Mouse (Mus musculus) neural tube, embryonic 12.5 days (tissue): ENCODE results near the gene Adora2b. TPM values are rescaled to one million over a fixed set of nuclear protein-coding genes. Genes with fewer than 3 reads are reported as not detected.

Experiments used
- ATAC-seq: fragments of 200-750 bp; cut with Nextera tagmentation; 2 replicates; pipeline ENCODE4 v1.8.0; 2017; ENCODE audit warnings: low read depth, mild to moderate bottlenecking, moderate TSS enrichment, moderate library complexity; ENCODE audit not compliant: low FRiP score
- H3K27ac ChIP-seq: fragments of 300-500 bp; sonication (generic); 2 replicates; pipeline ENCODE4 v1.5.1; 2016
- H3K27me3 ChIP-seq: fragments of 300-500 bp; sonication (generic); replicated peaks from 2 replicates; pipeline ENCODE4 v1.6.1; 2016; ENCODE audit warnings: mild to moderate bottlenecking
- H3K36me3 ChIP-seq: fragments of 300-500 bp; sonication (generic); 2 replicates; pipeline ENCODE4 v1.6.1; 2016; ENCODE audit warnings: mild to moderate bottlenecking
- H3K4me1 ChIP-seq: fragments of 300-500 bp; sonication (generic); 2 replicates; pipeline ENCODE4 v1.6.1; 2016
- H3K4me2 ChIP-seq: fragments of 300-500 bp; sonication (generic); replicated peaks from 2 replicates; pipeline ENCODE4 v1.6.1; 2016; ENCODE audit warnings: mild to moderate bottlenecking
- H3K4me3 ChIP-seq: fragments of 300-500 bp; sonication (generic); 2 replicates; pipeline ENCODE4 v1.5.1; 2016
- H3K9ac ChIP-seq: fragments of 300-500 bp; sonication (generic); 2 replicates; pipeline ENCODE4 v1.6.1; 2016; ENCODE audit warnings: mild to moderate bottlenecking
- H3K9me3 ChIP-seq: fragments of 300-500 bp; sonication (generic); 2 replicates; pipeline ENCODE4 v1.6.1; 2016; ENCODE audit warnings: mild to moderate bottlenecking
- WGBS: fragments of 180-500 bp; shearing (Covaris S2); methylation state at CpG from one replicate; pipeline ENCODE4 v1.1.7; 2016; 5-methylcytosine and 5-hydroxymethylcytosine counted together
- polyA plus RNA-seq: library from polyadenylated mRNA; unstranded; fragments of >200 nt; fragmentation: Nextera tagmentation; extraction: Ambion mirVana; gene quantifications from 2 replicates; pipeline ENCODE4 v1.2.1, GENCODE M21; 2016

The Adora2b gene
- polyA plus RNA-seq, 1 experiment from 2014 or later: 5.8 TPM

- Histone ChIP-seq H3K9me3 (no peaks in the 10 kb centered on the region), H3K27ac (no peak overlapping the region), H3K4me2 (no peak overlapping the region), H3K4me1 (no peaks in the 10 kb centered on the region), H3K36me3 (peaks cover 1% of the 10 kb centered on the region; the same call in 1 of the 2 replicates), H3K4me3 (no peak overlapping the region), H3K27me3 (no peaks in the 10 kb centered on the region), H3K9ac (no peak overlapping the region)
- 85% methylated on average over 4 of the region's 4 CpGs for WGBS
- no peak for ATAC-seq
Measured at GRCm38 (mm10) chr11:62224797-62225196, 24.0 kb upstream of the Adora2b start.

GRCm38 (mm10) chr11:62240631-62241261 is 8.0 kb upstream of the Adora2b start:
- Histone ChIP-seq H3K27ac (no peak overlapping the region), H3K4me1 (no peaks in the 10 kb centered on the region), H3K9ac (no peak overlapping the region), H3K4me2 (no peak overlapping the region), H3K36me3 (no peaks in the 10 kb centered on the region), H3K4me3 (no peak overlapping the region), H3K9me3 (no peaks in the 10 kb centered on the region), H3K27me3 (no peaks in the 10 kb centered on the region)
- WGBS: 83% methylated on average over 12 of the region's 12 CpGs
- ATAC-seq: no peak

- Histone ChIP-seq H3K4me2 (no peak overlapping the region), H3K4me1 (peaks cover 4% of the 10 kb centered on the region), H3K9ac (no peak overlapping the region), H3K9me3 (no peaks in the 10 kb centered on the region), H3K27ac (no peak overlapping the region), H3K36me3 (no peaks in the 10 kb centered on the region), H3K27me3 (peaks cover 3% of the 10 kb centered on the region; the same call in 1 of the 2 replicates), H3K4me3 (no peak overlapping the region)
- no peak for ATAC-seq
- WGBS: 91% methylated on average over 8 of the region's 8 CpGs
Measured at GRCm38 (mm10) chr11:62243871-62244270, 4.9 kb upstream of the Adora2b start.

- no peak for ATAC-seq
- peaks cover 7% of the 10 kb centered on the region for H3K4me1 ChIP-seq
- no peaks in the 10 kb centered on the region for H3K9me3 ChIP-seq
- no peaks in the 10 kb centered on the region for H3K36me3 ChIP-seq
- peaks cover 9% of the 10 kb centered on the region; the same call in 1 of the 2 replicates for H3K27me3 ChIP-seq
- no peak overlapping the region for H3K27ac ChIP-seq
- 92% methylated on average over 4 of the region's 4 CpGs for WGBS
- H3K4me3 ChIP-seq: no peak overlapping the region
- H3K9ac ChIP-seq: no peak overlapping the region
- no peak overlapping the region for H3K4me2 ChIP-seq
Measured at GRCm38 (mm10) chr11:62244471-62244870, 4.3 kb upstream of the Adora2b start.

GRCm38 (mm10) chr11:62247759-62248400 is 904 bp upstream of the Adora2b start:
- 42% methylated on average over 18 of the region's 18 CpGs for WGBS
- ATAC-seq: no peak
- peak overlapping the region; percentile 99 for H3K4me2 ChIP-seq
- no peaks in the 10 kb centered on the region for H3K9me3 ChIP-seq
- H3K4me1 ChIP-seq: peaks cover 15% of the 10 kb centered on the region
- H3K4me3 ChIP-seq: peak overlapping the region; percentile 57
- peak overlapping the region; percentile 47 for H3K9ac ChIP-seq
- H3K36me3 ChIP-seq: no peaks in the 10 kb centered on the region
- peaks cover 25% of the 10 kb centered on the region for H3K27me3 ChIP-seq
- H3K27ac ChIP-seq: no peak overlapping the region

- H3K4me3 ChIP-seq: peak overlapping the region; percentile 57
- peaks cover 25% of the 10 kb centered on the region for H3K27me3 ChIP-seq
- peaks cover 15% of the 10 kb centered on the region for H3K4me1 ChIP-seq
- no peaks in the 10 kb centered on the region for H3K9me3 ChIP-seq
- H3K9ac ChIP-seq: peak overlapping the region; percentile 47
- no peaks in the 10 kb centered on the region for H3K36me3 ChIP-seq
- H3K27ac ChIP-seq: no peak overlapping the region
- peak overlapping the region; percentile 99 for H3K4me2 ChIP-seq
- WGBS: 2% methylated on average over 35 of the region's 35 CpGs
- peak; percentile 35; the same call in 1 of the 2 replicates for ATAC-seq
Measured at GRCm38 (mm10) chr11:62249266-62250037, 668 bp downstream of the Adora2b start.

- no peak for ATAC-seq
- H3K4me3 ChIP-seq: no peak overlapping the region
- H3K4me2 ChIP-seq: peak overlapping the region; percentile 99
- peaks cover 25% of the 10 kb centered on the region for H3K27me3 ChIP-seq
- peaks cover 15% of the 10 kb centered on the region for H3K4me1 ChIP-seq
- H3K27ac ChIP-seq: no peak overlapping the region
- no peaks in the 10 kb centered on the region for H3K9me3 ChIP-seq
- H3K36me3 ChIP-seq: no peaks in the 10 kb centered on the region
- 73% methylated on average over 11 of the region's 11 CpGs for WGBS
- H3K9ac ChIP-seq: no peak overlapping the region
Measured at GRCm38 (mm10) chr11:62251047-62251446, 2.3 kb downstream of the Adora2b start.

- H3K4me2 ChIP-seq: no peak overlapping the region
- no peak overlapping the region for H3K9ac ChIP-seq
- no peak for ATAC-seq
- peaks cover 22% of the 10 kb centered on the region for H3K27me3 ChIP-seq
- H3K36me3 ChIP-seq: no peaks in the 10 kb centered on the region
- no peak overlapping the region for H3K27ac ChIP-seq
- 76% methylated on average over 5 of the region's 5 CpGs for WGBS
- H3K9me3 ChIP-seq: no peaks in the 10 kb centered on the region
- no peak overlapping the region for H3K4me3 ChIP-seq
- H3K4me1 ChIP-seq: peaks cover 11% of the 10 kb centered on the region
Measured at GRCm38 (mm10) chr11:62253380-62253779, 4.6 kb downstream of the Adora2b start.

GRCm38 (mm10) chr11:62259214-62259613 is 10.4 kb downstream of the Adora2b start:
- WGBS: 69% methylated on average over 5 of the region's 5 CpGs
- no peak overlapping the region for H3K4me2 ChIP-seq
- H3K27me3 ChIP-seq: no peaks in the 10 kb centered on the region
- ATAC-seq: no peak
- H3K9me3 ChIP-seq: no peaks in the 10 kb centered on the region
- no peak overlapping the region for H3K9ac ChIP-seq
- H3K36me3 ChIP-seq: no peaks in the 10 kb centered on the region
- H3K4me1 ChIP-seq: no peaks in the 10 kb centered on the region
- H3K4me3 ChIP-seq: no peak overlapping the region
- no peak overlapping the region for H3K27ac ChIP-seq

- no peak overlapping the region for H3K27ac ChIP-seq
- H3K27me3 ChIP-seq: no peaks in the 10 kb centered on the region
- WGBS: 64% methylated on average over 7 of the region's 7 CpGs
- H3K4me1 ChIP-seq: peaks cover 17% of the 10 kb centered on the region
- H3K36me3 ChIP-seq: no peaks in the 10 kb centered on the region
- no peak overlapping the region for H3K9ac ChIP-seq
- H3K4me3 ChIP-seq: no peak overlapping the region
- no peak overlapping the region for H3K4me2 ChIP-seq
- H3K9me3 ChIP-seq: no peaks in the 10 kb centered on the region
- ATAC-seq: no peak
Measured at GRCm38 (mm10) chr11:62263599-62263998, 14.8 kb downstream of the Adora2b start.

GRCm38 (mm10) chr11:62264018-62264417 is 15.2 kb downstream of the Adora2b start:
- Histone ChIP-seq H3K36me3 (no peaks in the 10 kb centered on the region), H3K9ac (no peak overlapping the region), H3K9me3 (no peaks in the 10 kb centered on the region), H3K27ac (no peak overlapping the region), H3K27me3 (no peaks in the 10 kb centered on the region), H3K4me2 (no peak overlapping the region), H3K4me1 (peaks cover 17% of the 10 kb centered on the region), H3K4me3 (no peak overlapping the region)
- 63% methylated on average over 7 of the region's 7 CpGs for WGBS
- no peak for ATAC-seq

- 61% methylated on average over 7 of the region's 7 CpGs for WGBS
- H3K27ac ChIP-seq: no peak overlapping the region
Measured at GRCm38 (mm10) chr11:62265642-62266041, 16.9 kb downstream of the Adora2b start.

More at GRCm38 (mm10) chr11:62265642-62266041, 16.9 kb downstream of the Adora2b start:
- Histone ChIP-seq H3K9me3 (no peaks in the 10 kb centered on the region), H3K27me3 (no peaks in the 10 kb centered on the region), H3K4me1 (peaks cover 17% of the 10 kb centered on the region), H3K36me3 (no peaks in the 10 kb centered on the region), H3K4me2 (no peak overlapping the region), H3K9ac (no peak overlapping the region), H3K4me3 (no peak overlapping the region)
- ATAC-seq: no peak
